Mouse (Mus musculus): ENCODE measurements around the gene Slc25a17.

- TF ChIP-seq POLR2A (IDR thresholded peaks at IDR 0.05; ENCODE audit: insufficient read depth, low read depth, low read length) = no peak
- no peak for TF ChIP-seq CTCF (IDR thresholded peaks at IDR 0.05; ENCODE audit: insufficient read depth, low read depth, low read length)
These were observed 54.1 kb downstream of the Slc25a17 start for GRCm38 (mm10) chr15:81306501-81306900.

Data from olfactory bulb, adult 2 months (tissue).